Mouse (Mus musculus): ENCODE measurements around the gene Klhl24. TPM values are rescaled to one million over a fixed set of nuclear protein-coding genes. Genes with fewer than 3 reads are reported as not detected.

Klhl24 gene
- total RNA-seq (2014; rRNA removed) = 94.4 and 97.6 TPM in 2 replicates
- 5.6 and 6.0 TPM in 2 replicates for polyA plus RNA-seq (2012; rRNA removed)

DNA sequence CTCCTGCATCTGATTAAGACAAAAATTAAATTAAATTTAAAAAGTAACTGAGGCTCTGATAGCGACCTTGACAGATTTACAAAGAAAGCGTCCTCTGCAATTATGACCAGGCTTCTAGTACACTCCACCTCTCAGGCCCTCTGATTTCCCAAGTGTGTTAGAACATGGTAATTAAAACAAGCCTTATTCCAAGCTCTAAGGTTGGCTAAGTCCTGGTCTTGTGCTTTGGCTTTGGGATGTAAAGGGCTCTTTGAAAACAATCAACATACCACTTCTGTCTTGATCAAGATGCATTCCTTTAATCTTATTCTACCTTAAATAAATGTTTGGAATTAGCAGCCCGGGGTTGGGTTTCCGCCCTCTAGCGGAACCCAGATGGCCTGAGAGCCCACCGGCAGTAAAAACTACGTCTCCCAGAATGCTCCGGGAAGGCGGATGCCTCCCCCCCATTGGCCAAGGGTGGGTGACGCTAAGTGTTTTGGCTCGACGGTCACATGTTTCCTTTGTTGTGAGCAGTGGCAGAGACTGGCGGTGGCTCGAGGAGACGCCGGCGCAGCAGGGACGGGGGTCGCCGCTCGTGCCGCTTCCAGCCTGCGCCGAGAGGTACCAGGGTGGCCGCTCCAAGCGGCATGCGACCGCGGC is at the start of gene Klhl24:
Gene Klhl24 (plus strand): TSS at position 474 of the 642 bp plus-strand sequence.
- Histone ChIP-seq H3K4me3 (ENCODE audit: insufficient read depth, low read depth, low read length) (peak within 1 kb of the TSS; percentile 93), H3K27me3 (ENCODE audit: control insufficient read depth, insufficient read depth, low read length) (no peaks in the 10 kb centered on the region), H3K4me1 (ENCODE audit: control insufficient read depth, insufficient read depth, low read length) (peaks cover 6% of the 10 kb centered on the region; the same call in 1 of the 2 replicates), H3K27ac (replicated peaks; ENCODE audit: insufficient read depth, low read depth, low read length) (peak within 1 kb of the TSS; percentile 100), H3K79me2 (ENCODE audit: control insufficient read depth, insufficient read depth, low read length) (peaks cover 4% of the 10 kb centered on the region; the same call in 1 of the 2 replicates), H3K9ac (ENCODE audit: low read depth, low read length) (peak within 1 kb of the TSS; percentile 98), H3K36me3 (ENCODE audit: control insufficient read depth, insufficient read depth, low read length) (no peaks in the 10 kb centered on the region)
- DNase-seq (ENCODE audit: extremely low read depth, low read depth, low spot score) = peak; percentile 91
- TF ChIP-seq POLR2A (IDR thresholded peaks at IDR 0.05; ENCODE audit: extremely low read depth, insufficient read depth, low read length) (peak; percentile 95), CTCF (IDR thresholded peaks at IDR 0.05; ENCODE audit: low read depth, low read length) (peak; percentile 73)
- 2% methylated on average over 29 of the region's 29 CpGs for WGBS

DNA sequence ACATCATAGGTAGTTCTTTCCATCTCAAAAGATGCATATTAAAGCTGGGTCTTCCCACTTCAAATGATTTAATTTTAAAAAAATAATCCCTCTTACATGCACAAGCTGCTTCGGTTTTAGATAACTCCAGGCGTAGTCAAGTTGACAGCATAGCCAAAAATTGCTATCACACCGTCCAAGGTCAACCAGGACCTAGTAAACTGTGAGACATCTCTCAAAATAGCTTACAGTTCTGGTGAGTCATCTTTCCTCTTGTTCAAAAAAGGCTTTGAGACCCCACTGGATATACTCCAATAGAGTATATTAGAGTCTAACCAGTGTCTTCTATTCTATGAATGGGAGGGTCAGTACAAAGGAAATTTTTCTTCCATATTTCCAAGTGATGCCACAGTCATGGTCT is 44.7 kb upstream of the Klhl24 start:
- Histone ChIP-seq H3K79me2 (ENCODE audit: control insufficient read depth, insufficient read depth, low read length) (no peaks in the 10 kb centered on the region), H3K27me3 (ENCODE audit: control insufficient read depth, insufficient read depth, low read length) (no peaks in the 10 kb centered on the region), H3K36me3 (ENCODE audit: control insufficient read depth, insufficient read depth, low read length) (no peaks in the 10 kb centered on the region), H3K4me3 (ENCODE audit: insufficient read depth, low read depth, low read length) (no peak overlapping the region), H3K4me1 (ENCODE audit: control insufficient read depth, insufficient read depth, low read length) (no peaks in the 10 kb centered on the region), H3K9ac (ENCODE audit: low read depth, low read length) (no peak overlapping the region), H3K27ac (replicated peaks; ENCODE audit: insufficient read depth, low read depth, low read length) (no peak overlapping the region)
- TF ChIP-seq POLR2A (IDR thresholded peaks at IDR 0.05; ENCODE audit: extremely low read depth, insufficient read depth, low read length) = no peak
- no peak for TF ChIP-seq CTCF (IDR thresholded peaks at IDR 0.05; ENCODE audit: low read depth, low read length)
- DNase-seq (ENCODE audit: extremely low read depth, low read depth, low spot score) = no peak
- 83% methylated on average over 3 of the region's 3 CpGs for WGBS

DNA sequence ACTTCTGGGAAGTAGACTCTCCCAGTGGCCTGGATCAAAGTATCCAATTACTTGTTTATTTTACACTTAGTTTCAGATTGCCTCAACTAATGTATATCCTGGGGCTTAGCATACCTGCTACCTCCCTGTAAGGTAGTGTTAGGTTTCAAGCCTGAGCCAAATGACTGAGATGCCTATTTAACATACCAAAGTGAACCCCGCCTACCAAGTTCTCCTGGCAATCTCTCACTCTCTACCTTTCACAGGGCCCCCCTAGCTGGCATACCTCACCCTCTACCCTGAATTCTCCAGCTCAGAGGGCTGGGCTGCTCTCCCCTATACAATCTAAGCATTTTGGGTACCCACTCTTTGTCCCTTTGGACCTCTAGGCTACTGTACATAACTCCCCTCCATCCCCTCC is 24.6 kb upstream of the Klhl24 start:
- no peak for TF ChIP-seq CTCF (IDR thresholded peaks at IDR 0.05; ENCODE audit: low read depth, low read length)
- TF ChIP-seq POLR2A (IDR thresholded peaks at IDR 0.05; ENCODE audit: extremely low read depth, insufficient read depth, low read length) = no peak

DNA sequence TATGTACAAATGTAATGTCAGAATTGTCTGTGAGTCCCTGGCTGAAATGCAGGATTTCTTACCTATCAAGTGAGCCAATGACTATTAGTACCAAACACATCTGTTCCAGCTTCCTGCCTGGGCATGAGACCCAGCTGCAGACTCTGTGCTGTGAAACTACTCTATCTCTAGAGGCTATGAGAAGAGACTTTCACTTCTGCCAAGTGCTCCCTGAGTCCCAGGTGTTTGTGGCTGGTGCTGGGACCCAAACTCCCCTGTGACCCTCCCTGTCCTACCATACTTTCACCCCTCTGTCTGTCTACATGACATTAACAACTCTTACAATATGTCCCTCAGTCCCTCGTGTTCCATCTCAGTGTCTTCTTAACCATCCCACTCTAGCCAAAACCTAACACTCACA is 20.7 kb upstream of the Klhl24 start:
- Histone ChIP-seq H3K4me1 (ENCODE audit: control insufficient read depth, insufficient read depth, low read length) (peaks cover 3% of the 10 kb centered on the region; the same call in 1 of the 2 replicates), H3K4me3 (ENCODE audit: insufficient read depth, low read depth, low read length) (no peak overlapping the region), H3K27ac (replicated peaks; ENCODE audit: insufficient read depth, low read depth, low read length) (no peak overlapping the region), H3K79me2 (ENCODE audit: control insufficient read depth, insufficient read depth, low read length) (no peaks in the 10 kb centered on the region), H3K36me3 (ENCODE audit: control insufficient read depth, insufficient read depth, low read length) (no peaks in the 10 kb centered on the region), H3K27me3 (ENCODE audit: control insufficient read depth, insufficient read depth, low read length) (no peaks in the 10 kb centered on the region), H3K9ac (ENCODE audit: low read depth, low read length) (no peak overlapping the region)
- WGBS = 74% methylated on average over 1 of the region's 1 CpGs
- no peak for DNase-seq (ENCODE audit: extremely low read depth, low read depth, low spot score)
- no peak for TF ChIP-seq CTCF (IDR thresholded peaks at IDR 0.05; ENCODE audit: low read depth, low read length)
- no peak for TF ChIP-seq POLR2A (IDR thresholded peaks at IDR 0.05; ENCODE audit: extremely low read depth, insufficient read depth, low read length)

More for the DNA sequence above, 24.6 kb upstream of the Klhl24 start:
- no peak for DNase-seq (ENCODE audit: extremely low read depth, low read depth, low spot score)
- no peak overlapping the region for H3K9ac ChIP-seq (ENCODE audit: low read depth, low read length)
- no peaks in the 10 kb centered on the region for H3K27me3 ChIP-seq (ENCODE audit: control insufficient read depth, insufficient read depth, low read length)
- H3K4me1 ChIP-seq (ENCODE audit: control insufficient read depth, insufficient read depth, low read length) = peaks cover 3% of the 10 kb centered on the region; the same call in 1 of the 2 replicates
- 95% methylated on average over 1 of the region's 1 CpGs for WGBS
- H3K79me2 ChIP-seq (ENCODE audit: control insufficient read depth, insufficient read depth, low read length) = no peaks in the 10 kb centered on the region
- no peak overlapping the region for H3K27ac ChIP-seq (replicated peaks; ENCODE audit: insufficient read depth, low read depth, low read length)
- H3K36me3 ChIP-seq (ENCODE audit: control insufficient read depth, insufficient read depth, low read length) = no peaks in the 10 kb centered on the region
- H3K4me3 ChIP-seq (ENCODE audit: insufficient read depth, low read depth, low read length) = no peak overlapping the region

DNA sequence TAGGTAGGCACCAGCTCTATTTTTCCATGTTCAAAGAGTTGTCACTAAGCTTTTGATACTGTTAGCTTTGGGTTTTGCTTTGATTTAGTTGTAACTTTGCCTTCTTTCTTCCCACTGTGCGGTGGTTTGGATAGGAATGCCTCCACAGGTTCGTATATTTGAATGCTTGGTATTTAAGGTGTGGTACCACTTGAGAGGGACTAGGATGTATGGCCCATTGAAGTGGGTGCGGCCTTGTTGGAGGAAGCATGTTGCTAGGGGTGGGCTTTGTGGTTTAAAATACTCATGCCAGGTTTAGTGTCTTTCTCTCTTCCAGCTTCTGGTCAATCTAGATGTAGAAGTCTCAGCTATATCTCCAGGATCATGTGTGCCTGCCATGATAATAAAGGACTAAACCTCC is 17.1 kb upstream of the Klhl24 start:
- 94% methylated on average over 3 of the region's 3 CpGs for WGBS
- H3K4me1 ChIP-seq (ENCODE audit: control insufficient read depth, insufficient read depth, low read length) = no peaks in the 10 kb centered on the region
- H3K4me3 ChIP-seq (ENCODE audit: insufficient read depth, low read depth, low read length) = no peak overlapping the region
- H3K27me3 ChIP-seq (ENCODE audit: control insufficient read depth, insufficient read depth, low read length) = no peaks in the 10 kb centered on the region
- DNase-seq (ENCODE audit: extremely low read depth, low read depth, low spot score) = no peak
- H3K27ac ChIP-seq (replicated peaks; ENCODE audit: insufficient read depth, low read depth, low read length) = no peak overlapping the region
- no peak for TF ChIP-seq CTCF (IDR thresholded peaks at IDR 0.05; ENCODE audit: low read depth, low read length)
- TF ChIP-seq POLR2A (IDR thresholded peaks at IDR 0.05; ENCODE audit: extremely low read depth, insufficient read depth, low read length) = no peak
- H3K36me3 ChIP-seq (ENCODE audit: control insufficient read depth, insufficient read depth, low read length) = no peaks in the 10 kb centered on the region
- H3K79me2 ChIP-seq (ENCODE audit: control insufficient read depth, insufficient read depth, low read length) = no peaks in the 10 kb centered on the region
- no peak overlapping the region for H3K9ac ChIP-seq (ENCODE audit: low read depth, low read length)

DNA sequence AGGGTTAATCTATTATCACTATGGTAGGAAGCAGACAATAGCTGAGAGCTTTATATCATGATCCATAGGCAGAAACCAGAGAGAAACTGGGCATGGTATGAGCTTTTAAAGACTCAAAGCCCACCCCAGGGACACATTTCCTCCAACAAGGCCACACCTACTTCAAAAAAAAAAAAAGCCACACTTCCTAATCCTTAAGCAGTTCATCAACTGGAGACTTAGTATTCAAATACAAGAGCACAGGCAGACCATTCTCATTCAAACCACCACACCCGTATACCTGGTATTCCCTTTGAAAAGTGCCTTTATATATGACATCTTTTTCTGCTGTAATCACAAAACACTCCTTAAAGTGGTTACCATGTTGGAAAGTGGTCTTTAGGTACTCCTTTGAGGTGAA is 12.7 kb upstream of the Klhl24 start:
- TF ChIP-seq POLR2A (IDR thresholded peaks at IDR 0.05; ENCODE audit: extremely low read depth, insufficient read depth, low read length) (no peak), CTCF (IDR thresholded peaks at IDR 0.05; ENCODE audit: low read depth, low read length) (no peak)
- Histone ChIP-seq H3K36me3 (ENCODE audit: control insufficient read depth, insufficient read depth, low read length) (no peaks in the 10 kb centered on the region), H3K9ac (ENCODE audit: low read depth, low read length) (no peak overlapping the region), H3K4me1 (ENCODE audit: control insufficient read depth, insufficient read depth, low read length) (no peaks in the 10 kb centered on the region), H3K4me3 (ENCODE audit: insufficient read depth, low read depth, low read length) (no peak overlapping the region), H3K27ac (replicated peaks; ENCODE audit: insufficient read depth, low read depth, low read length) (no peak overlapping the region), H3K27me3 (ENCODE audit: control insufficient read depth, insufficient read depth, low read length) (no peaks in the 10 kb centered on the region), H3K79me2 (ENCODE audit: control insufficient read depth, insufficient read depth, low read length) (no peaks in the 10 kb centered on the region)
- DNase-seq (ENCODE audit: extremely low read depth, low read depth, low spot score) = no peak
- 91% methylated on average over 1 of the region's 1 CpGs for WGBS
